Mouse (Mus musculus) CD4-positive, CD25-positive, alpha-beta regulatory T cell, adult 4 months (primary cell): ENCODE data around the gene Traf3ip2. TPM values are rescaled to one million over a fixed set of nuclear protein-coding genes. Genes with fewer than 3 reads are reported as not detected.

Experiments used
- ATAC-seq: one replicate; pipeline ENCODE4 v1.8.0; 2017
- polyA plus RNA-seq, 2 experiments: library from polyadenylated mRNA; unstranded; fragments of 100-300 nt; shearing (Covaris generic); gene quantifications; one replicate each; pipeline ENCODE4 v1.2.1; 2017

The Traf3ip2 gene
- polyA plus RNA-seq, result 10 to 100 TPM; 35.5 to 37.9 TPM

DNA sequence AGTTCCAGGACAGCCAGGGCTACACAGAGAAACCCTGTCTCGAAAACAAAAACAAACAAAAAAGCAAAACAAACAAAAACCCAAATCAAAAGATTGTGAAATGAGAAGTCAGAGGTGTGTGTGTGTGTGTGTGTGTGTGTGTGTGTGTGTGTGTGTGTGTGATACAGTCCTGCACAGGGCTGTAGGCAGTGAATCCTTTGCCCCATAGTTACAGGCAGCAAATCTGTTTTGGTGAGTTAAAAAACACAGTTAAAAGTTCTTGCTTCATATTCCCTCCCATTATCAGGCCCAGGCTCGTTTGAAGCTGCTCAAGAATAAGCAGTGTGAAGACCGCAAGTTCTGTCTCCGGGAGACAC lies at the start of gene Traf3ip2:
Traf3ip2 (plus strand) TSS at position 302 of the 356 bp plus-strand sequence.
- no peak for ATAC-seq

DNA sequence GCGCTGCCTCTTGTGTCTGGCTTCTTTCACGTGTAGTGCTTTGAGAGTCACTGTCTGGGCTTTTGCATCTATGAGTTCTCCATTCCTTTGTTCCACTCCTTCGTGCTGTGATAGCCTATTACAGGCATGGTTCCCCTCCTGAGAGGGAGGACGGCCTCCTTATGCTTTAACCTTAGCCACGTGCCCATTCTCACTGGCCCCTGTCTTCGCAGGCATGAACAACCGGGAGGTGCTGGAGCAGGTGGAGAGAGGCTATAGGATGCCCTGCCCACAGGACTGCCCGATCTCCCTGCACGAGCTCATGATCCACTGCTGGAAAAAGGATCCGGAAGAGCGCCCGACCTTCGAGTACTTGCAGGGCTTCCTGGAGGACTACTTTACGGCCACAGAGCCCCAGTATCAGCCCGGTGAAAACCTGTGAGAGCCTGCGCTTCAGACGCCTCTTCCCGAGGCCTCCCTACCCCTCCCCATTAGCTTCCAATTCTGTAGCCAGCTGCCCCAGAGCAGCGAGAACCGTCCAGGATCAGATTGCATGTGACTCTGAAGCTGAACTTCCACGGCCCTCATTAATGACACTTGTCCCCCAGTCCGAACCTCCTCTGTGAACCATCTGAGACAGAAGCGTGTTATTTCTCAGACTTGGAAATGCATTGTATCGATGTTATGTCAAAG lies 49.0 kb upstream of the Traf3ip2 start:
- no peak for ATAC-seq

GRCm38 (mm10) chr10:39566901-39567300 lies 45.8 kb upstream of the Traf3ip2 start:
- no peak for ATAC-seq

- no peak for ATAC-seq
Observed at GRCm38 (mm10) chr10:39568991-39569390, 43.7 kb upstream of the Traf3ip2 start.

DNA sequence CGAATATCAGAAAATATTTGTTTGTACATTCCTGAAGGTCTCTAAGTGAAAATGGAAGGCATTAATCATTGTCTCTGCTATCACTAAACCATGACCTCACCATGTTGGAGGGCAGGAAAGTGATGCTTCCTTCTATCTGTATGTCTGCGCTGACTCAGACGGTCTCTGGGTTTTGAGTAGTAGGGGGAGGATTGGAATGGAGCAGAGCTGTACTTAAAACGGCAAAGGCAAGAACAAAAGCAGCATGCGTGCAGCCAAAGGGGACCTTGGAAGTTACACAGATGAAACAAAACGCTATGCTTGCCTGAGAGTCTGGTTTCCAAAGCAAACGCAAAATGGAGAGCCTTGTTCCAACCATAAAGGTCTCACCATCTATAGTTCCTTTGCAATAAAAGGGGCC lies 41.7 kb upstream of the Traf3ip2 start:
- no peak for ATAC-seq

DNA sequence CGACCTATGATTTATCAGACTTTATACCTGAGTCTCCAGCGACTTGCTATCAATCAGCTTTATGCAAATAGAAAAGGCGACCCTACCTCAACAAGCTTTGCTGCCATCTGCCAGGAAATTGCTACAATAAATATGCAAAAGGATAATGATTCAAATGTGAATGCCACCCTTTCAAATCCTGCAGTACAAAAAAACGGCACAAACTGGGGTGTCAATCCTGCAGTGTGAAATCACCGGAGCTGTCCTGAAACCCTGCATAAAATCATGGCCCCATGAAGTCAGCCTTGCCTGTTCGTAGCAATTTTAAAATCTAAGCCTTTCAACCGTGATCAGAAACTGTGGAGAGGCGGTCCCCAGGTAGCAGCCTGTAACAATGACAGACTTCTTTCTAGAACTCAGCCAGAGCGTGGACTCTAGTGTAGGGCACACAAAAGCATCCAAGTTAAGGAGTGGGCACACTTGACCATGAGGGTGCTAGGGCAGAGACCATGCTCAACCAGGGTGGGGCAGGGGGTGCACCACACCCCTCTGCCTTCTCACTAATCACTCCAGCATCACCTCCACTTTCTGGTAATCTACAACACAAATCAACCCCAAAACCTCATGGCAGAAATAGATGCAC lies 40.6 kb upstream of the Traf3ip2 start:
- no peak for ATAC-seq

- no peak for ATAC-seq
Observed at GRCm38 (mm10) chr10:39572672-39573051, 40.1 kb upstream of the Traf3ip2 start.

GRCm38 (mm10) chr10:39576466-39576865 lies 36.3 kb upstream of the Traf3ip2 start:
- no peak for ATAC-seq

- ATAC-seq, result no peak
Observed at GRCm38 (mm10) chr10:39580477-39580876, 32.3 kb upstream of the Traf3ip2 start.

DNA sequence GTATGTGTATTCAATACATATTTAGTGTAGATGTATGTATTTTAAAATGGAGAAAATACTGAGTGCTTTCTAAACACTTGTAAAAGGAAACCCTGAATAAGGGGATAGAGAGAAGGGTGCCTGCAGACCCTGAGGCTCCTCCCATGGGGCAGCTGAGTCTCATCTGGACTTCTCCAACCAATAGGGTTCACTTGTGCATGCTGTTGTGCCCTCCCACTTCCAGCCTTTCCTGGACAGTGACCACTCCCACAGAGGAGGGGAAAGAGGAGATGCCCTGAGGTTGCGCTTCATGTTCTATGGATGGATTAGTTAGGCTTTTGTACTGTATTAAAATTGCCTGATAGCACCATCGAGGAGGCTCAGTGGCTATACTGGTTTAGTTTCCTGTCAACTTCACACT lies 30.3 kb upstream of the Traf3ip2 start:
- ATAC-seq, result no peak

DNA sequence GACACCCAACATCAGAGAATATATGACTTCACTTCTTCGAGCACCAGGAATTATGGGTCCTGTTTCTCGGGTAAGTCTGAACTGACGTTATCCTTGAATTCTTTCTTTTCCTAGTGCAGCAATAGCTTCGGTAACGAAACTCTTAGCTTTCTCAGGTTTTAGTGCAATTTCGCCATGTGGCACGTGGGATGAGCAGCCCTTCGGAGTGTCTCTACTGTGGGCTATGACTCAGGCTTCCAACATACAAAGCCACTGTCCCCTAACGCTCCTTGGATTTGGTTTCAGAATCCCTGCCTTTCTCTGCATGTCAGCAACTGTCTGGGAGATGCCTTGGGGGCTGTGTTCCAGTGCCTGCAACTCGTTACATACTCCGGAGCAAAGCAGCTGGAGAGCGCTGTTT lies 29.0 kb upstream of the Traf3ip2 start:
- ATAC-seq, result no peak

DNA sequence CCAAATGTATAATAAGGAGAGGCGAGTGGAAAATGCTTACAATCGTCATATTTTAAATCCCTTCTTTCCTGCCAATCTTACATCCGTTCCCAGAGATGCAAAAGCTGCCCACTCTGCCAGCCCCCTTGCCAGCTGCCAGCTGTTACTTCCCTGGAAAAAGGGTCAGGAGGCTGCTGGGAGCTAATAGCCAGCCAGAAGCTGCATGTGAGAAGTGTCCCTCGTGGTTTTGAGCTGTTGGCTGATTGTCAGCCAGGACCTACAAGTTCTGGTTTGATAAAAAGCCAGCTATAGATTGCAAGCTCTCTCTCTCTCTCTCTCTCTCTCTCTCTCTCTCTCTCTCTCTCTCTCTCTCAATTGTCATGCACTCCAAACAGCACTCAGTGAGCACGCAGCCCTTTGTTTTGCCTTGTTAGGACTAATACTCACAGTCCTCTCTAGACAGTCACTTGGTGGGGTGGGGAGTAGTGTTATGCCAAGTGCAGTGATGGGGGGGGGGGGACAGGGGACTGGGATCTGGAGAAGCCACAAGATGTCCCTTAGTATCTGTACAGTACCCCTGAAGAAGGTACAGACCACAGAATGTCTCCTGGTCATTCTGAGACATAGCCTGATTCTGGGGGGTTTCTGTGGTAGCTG lies 25.3 kb upstream of the Traf3ip2 start:
- ATAC-seq, result no peak

GRCm38 (mm10) chr10:39587973-39588746 lies 24.6 kb upstream of the Traf3ip2 start:
- no peak for ATAC-seq

DNA sequence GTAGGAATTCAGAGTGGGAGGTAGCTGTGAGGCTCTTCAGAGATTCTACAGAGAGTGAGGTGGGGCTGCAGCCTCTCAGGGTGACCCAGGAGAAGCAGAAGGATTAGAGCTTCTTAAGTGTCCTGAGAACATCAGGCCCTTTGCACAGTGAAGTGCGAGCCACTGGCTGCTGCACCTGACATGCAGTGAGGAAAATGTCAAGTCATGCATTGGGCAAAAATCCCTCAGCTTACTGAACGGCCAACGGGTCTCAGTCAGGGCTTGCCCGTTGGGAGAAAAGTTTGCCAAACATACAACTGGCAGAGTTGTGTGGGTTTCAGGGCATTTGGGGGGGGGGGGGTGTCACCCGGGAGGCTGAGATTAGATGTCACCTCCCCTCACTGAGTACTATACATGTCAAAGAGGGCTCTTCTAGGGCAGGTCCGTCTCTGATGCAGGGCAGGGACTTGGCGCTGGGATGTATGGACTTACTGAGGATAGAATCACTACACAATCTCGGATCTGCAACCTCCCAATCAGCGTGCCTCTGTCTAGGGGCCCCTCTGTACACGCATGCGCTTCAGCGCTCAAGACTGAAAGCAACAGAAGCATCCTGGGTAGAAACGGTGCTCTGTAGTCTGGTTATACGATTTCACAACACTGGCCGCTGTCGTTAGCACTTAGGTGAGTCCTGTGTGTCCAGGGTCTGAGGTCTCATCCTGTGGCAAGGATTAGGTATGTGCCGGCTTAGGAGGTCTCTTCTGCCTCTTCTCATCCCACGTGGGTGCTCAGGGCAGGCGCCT lies 22.8 kb upstream of the Traf3ip2 start:
- no peak for ATAC-seq

DNA sequence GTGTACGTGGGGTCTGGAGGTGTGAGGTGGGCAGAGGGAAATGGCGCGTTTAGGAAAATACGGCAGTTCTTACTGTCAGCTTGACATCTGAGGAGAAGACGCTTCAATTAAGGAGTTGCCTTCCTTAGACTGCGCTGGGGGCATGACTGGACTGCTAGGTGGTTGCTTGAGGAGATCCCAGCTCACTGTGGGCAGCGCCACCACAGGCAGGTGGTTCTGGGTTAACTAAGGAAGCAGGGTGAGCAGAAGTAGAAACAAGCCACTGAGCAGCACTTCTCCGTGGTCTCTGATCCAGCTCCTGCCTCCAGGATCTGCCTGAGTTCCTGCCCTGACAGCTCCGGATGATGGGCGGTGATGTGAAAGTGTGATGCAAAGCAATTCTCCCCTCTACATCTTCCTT lies 22.1 kb upstream of the Traf3ip2 start:
- ATAC-seq, result no peak

DNA sequence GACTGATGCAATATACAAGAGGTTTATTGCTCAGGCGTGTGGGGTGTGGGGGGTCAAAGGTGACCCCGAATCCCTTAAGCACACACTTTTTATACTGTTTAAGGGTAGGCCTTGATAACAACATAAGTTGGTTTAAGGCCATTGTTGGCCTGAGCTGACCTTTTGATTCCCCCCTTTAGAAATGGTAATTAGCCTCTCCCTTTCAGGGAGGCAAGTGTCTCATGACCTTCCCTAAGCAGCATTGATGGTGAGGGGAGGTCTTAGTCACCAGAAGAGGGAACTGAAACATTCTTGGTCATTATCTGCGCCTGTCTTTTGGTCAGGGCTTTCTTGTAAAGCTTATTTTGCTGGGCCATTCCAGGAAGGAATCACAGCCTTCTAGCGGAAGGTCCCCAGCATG lies 20.2 kb upstream of the Traf3ip2 start:
- no peak for ATAC-seq

DNA sequence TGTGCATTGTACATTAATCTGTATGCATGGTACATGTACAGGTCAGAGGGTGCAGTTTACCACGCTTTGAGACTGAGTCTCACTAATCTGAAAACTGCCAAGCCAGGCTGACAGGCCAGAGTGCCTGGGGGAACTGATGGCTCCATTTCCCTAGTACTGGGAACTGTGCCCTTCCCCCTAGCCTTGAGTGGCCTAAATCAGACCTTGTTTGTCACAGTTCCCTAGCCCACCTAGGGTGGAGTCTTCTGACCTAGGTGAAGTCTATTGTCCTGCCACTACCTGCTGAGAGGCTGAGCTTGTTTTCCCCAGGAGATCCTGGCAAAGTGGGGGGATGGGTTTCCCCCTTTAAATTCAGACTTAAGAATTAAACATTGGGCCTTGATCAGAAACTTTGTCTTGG lies 18.0 kb upstream of the Traf3ip2 start:
- ATAC-seq, result no peak

- ATAC-seq, result no peak
Observed at GRCm38 (mm10) chr10:39595862-39596261, 16.9 kb upstream of the Traf3ip2 start.

GRCm38 (mm10) chr10:39597116-39597791 lies 15.5 kb upstream of the Traf3ip2 start:
- no peak for ATAC-seq

- no peak for ATAC-seq
Observed at GRCm38 (mm10) chr10:39597792-39598183, 14.9 kb upstream of the Traf3ip2 start.

GRCm38 (mm10) chr10:39599601-39600000 lies 13.1 kb upstream of the Traf3ip2 start:
- ATAC-seq, result peak; percentile 6

- peak; percentile 92 for ATAC-seq
Observed at GRCm38 (mm10) chr10:39600115-39600514, 12.6 kb upstream of the Traf3ip2 start.
